Mouse (Mus musculus) hematopoietic stem cell, adult 5-6 weeks (primary cell): Measurements from ENCODE around the gene C1ql1. TPM values are rescaled to one million over a fixed set of nuclear protein-coding genes. Genes with fewer than 3 reads are reported as not detected.

Experiments
- ATAC-seq, 2 experiments: fragments of 125-278 bp in 1 of 2; replicated peaks in 1 of 2; 2 replicates each; pipeline ENCODE4 v1.8.0; 2016 to 2017; ENCODE audit warnings: inconsistent platforms in 2 of 2, mild to moderate bottlenecking in 2 of 2, moderate number of reproducible peaks in 2 of 2, low read depth in 1 of 2, moderate TSS enrichment in 1 of 2; ENCODE audit not compliant: low FRiP score in 2 of 2, poor library complexity in 2 of 2, severe bottlenecking in 2 of 2, insufficient read depth in 1 of 2, low TSS enrichment in 1 of 2
- total RNA-seq: library from RNA; stranded (forward); fragments of 172-1452, 232-1000 nt; gene quantifications from 2 replicates; pipeline ENCODE4 v1.2.3, GENCODE M21; 2017

The C1ql1 gene
- total RNA-seq, 1 experiment from 2014 or later: not detected

GRCm38 (mm10) chr11:102963246-102963854 is 16.9 kb upstream of the C1ql1 start:
- ATAC-seq: no peak

DNA sequence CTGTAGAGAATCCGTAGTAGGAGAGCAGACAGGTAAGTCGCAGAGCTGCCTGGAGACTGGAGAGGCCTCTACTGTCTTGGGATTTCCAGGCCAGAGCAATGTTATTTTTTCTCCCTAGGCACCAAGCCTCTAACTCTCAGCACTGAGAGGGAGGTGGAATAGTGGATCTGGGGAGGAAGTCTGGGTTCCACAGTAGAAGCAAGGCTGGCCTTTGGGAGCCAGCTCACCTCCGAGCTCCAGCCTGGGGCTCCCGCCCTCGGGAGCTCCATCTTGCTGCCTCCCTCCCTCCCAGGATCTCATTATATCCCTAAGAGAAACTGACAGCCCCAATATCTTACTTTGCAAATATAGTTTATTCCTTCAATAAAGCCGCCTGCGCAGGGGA is 16.4 kb upstream of the C1ql1 start:
- ATAC-seq: no peak

DNA sequence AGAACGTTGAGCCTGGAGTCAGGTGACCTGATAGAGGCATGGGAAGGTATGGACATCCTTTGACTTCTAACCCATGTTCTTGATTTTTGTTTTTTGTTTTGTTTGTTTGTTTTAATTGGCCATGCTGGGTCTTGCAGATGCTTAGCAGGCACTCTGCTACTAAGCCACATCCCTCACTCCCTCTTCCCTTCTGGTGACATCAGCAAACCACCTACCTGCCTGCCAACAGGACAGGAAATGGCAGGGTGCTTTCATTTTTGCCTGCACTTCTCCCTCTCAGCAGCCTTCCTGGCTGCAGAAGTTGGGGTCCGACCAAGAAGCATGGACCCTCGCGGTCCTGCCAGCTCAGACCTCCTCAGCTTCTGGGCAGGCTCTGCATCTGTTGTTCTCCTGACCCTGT is 14.6 kb upstream of the C1ql1 start:
- ATAC-seq: no peak

DNA sequence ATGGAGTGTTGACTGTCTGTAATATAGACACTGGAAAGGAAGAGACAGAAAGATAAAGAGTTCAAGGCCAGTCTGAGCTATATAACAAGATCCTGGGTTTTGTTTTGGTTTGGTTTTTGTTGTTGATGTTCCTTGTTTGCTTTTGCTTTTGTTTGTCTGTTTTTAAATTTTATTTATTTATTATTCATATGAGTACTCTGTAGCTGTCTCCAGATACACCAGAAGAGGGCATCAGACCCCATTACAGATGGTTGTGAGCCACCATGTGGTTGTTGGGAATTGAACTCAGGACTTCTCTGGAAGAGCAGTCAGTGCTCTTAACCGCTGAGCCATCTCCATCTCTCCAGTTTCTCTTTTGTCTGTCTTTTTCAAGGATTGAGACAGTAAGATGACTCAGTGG is 12.4 kb upstream of the C1ql1 start:
- no peak for ATAC-seq

DNA sequence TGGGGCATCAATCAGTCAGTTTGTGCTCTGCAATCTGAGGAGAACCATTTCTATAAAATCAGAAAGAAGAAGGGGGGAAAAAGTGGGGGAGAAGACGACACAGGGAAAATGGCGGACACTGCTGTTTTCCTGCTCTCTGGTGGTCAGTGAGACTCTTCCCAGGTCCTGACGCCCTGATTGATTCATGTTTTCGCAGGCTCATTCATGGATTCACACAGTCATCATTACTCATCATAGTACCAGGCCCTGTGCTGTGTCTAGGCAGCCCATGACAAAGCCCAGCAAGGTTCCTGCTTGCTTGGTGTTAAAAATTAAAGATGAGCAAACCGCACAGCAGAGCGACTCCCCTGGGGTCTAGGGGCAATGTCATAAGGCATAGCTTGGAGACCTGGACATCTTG is 11.9 kb upstream of the C1ql1 start:
- no peak for ATAC-seq

GRCm38 (mm10) chr11:102957692-102958091 is 11.2 kb upstream of the C1ql1 start:
- ATAC-seq: no peak

- no peak for ATAC-seq
Measured at GRCm38 (mm10) chr11:102956962-102957614, 10.6 kb upstream of the C1ql1 start.

GRCm38 (mm10) chr11:102952922-102953321 is 6.4 kb upstream of the C1ql1 start:
- no peak for ATAC-seq

DNA sequence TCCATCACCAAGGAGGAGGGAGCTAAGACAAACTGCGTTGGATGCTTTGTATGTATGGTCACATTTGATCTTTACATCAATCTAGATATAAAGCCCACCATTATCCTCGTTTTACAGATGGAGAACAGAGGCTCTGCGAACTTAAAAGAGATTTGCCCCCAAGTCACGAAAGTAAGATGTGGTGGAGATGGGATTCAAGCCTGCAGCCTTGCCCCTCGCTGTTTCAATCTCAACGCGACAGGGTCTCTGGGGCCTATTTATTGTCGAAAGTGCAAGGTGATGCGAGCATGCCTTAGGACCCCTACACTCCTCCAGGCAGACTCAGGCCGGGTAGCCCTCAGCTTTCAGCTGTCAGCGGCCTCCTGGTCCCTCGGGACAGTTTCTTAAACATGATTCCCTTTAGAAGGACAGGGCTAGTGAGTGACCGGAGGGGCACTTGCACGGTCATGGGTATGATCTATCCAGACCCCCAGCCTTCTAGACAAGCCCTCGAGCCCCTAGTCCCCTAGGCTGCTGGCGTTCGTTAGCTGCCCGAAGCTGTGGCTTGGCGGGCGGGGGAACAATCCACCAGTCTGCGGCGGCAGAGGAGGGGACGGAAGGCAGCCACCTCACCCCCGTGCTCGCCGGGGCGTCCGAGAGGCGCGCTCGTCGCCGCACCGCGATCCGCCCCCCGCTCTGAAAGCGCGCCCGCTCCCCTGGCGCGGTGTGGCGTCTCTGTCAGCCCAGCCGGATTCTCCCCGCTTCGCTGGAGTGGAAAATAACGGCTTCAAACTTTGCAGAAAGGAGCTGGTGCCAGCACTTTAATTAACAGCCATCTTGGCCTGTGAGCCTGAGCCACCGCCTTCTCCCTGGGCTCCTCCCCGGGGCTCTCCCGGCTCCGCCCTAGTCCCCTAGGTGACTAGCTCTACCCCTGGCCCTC is 1.8 kb upstream of the C1ql1 start:
- ATAC-seq: peak; percentile 46 to 54; a peak in 3 of 4 replicates

GRCm38 (mm10) chr11:102946992-102947343 is 480 bp upstream of the C1ql1 start:
- no peak for ATAC-seq

DNA sequence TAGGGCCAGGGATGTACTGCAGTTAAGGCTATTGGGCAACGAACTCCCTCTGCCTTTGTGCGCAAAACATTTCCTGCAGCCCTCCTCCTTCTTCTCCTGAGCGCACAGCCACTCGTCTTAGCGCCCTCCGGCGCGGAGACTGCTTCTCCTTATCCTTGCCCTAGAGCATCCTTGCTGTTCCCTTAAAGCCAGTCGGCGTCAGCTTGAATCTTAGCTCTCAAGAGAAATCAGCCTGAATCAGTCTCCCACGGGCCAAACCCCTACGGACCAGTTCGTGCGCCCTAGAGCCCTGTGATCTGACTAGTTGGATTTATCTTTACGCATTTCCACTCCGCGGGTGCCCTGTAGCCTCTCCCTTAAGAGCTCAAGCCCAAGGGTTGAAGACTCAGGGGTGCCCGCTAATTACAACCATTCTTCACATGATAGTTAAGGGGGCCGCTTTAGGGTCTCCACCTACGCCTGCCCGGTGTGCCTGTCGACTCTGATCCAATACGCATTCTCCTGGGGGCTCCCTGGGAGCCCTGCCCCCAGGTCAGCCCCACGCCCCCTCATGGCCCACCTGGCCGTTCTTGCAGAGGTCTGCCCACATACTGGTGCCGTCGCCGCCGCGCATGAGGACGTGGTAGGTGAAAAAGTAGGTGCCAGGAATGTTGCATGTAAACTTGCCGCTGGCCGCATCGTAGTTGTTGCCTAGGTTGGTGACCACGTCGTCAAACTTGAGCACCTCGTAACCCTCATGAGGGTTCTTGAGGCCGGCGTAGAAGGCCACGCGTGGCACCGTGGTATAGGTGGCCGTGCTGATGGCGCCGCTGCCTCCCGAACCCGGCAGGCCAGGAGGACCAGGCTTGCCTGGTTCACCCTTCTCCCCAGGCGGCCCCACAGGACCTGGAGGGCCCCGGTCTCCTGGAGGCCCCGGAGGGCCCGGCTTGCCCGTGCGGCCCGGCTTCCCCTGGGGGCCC is 903 bp downstream of the C1ql1 start:
- ATAC-seq: no peak

DNA sequence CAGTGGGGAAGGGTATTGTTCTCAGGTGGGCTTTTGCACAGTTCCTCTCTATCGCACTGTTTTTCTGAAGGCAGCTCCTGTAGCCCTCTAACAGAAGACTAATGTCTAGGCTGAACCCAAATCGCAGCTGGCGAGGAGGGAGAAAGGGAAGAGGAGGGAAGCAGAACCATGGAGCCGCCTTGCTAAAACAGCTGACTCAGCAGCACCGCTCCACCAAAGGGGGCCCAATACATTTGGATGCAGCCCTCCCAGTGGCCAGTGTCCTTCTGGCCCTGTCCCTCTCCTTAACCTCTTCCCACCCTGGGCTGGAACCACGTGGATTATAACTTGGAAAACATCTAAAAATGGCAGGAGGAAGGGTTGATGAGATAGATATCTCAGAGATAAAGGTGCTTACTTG is 5.3 kb downstream of the C1ql1 start:
- ATAC-seq: no peak

- 0 out of 4 replicates have a peak, but pooled peaks of 1 of the 2 experiments have one; percentile 17 for ATAC-seq
Measured at GRCm38 (mm10) chr11:102939024-102939675, 7.3 kb downstream of the C1ql1 start.

DNA sequence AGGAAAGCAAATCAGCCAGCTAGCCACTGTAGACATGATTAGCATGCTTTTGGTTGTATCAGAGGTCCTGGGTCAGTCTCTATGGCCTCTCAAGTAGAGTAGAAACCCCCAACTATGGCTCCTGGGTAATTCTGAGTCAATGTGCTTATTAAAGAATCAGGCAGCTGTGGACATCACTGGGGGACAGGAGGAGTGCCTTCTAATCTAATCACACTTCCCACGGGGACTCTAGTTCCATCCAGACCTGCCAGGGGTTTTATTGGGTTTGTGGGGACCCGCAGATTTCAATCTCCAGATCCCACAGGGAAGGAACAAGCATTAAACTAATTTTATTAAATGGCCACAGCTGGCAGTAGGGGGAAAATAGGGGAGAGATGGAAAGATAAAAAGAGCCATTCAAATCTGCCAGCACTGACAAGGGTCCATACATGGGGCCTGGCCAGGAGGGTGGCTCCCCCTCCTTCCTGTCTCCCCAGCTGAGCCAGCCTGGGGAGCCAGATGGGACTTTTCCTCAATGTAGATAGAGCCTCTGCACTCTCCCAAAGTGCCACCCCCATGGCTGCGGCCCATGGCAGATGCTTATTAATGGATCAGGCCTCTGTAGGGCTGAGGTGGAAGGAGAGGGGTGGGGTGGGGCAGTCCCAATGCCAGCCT is 8.8 kb downstream of the C1ql1 start:
- ATAC-seq: no peak

GRCm38 (mm10) chr11:102936272-102936671 is 10.2 kb downstream of the C1ql1 start:
- ATAC-seq: no peak

- no peak for ATAC-seq
Measured at GRCm38 (mm10) chr11:102930672-102931071, 15.8 kb downstream of the C1ql1 start.
